Mouse (Mus musculus): ENCODE measurements at regions not wholly inside any gene's neighbourhood (a gene's known extent, or its start where the extent isn't known, plus 50 kb on each side); places are given as distances from the start of the nearest gene placed in this dataset.

GRCm38 (mm10) chr3:48515009-48515408 is 1242.1 kb downstream of the Pcdh18 start:
- DNase-seq (ENCODE audit: low read depth, low spot score) (no peak), ATAC-seq (no peak)
- ChIA-PET CTCF (no interaction called here), POLR2A (no interaction called here)
- no peak for TF ChIP-seq CTCF (IDR thresholded peaks at IDR 0.05)
- in situ Hi-C loops (cut with MboI; ENCODE audit: low pct_unique_long_range_greater_than_20kb), result no loop called here
- H3K27me3 ChIP-seq, result no peaks in the 10 kb centered on the region

DNA sequence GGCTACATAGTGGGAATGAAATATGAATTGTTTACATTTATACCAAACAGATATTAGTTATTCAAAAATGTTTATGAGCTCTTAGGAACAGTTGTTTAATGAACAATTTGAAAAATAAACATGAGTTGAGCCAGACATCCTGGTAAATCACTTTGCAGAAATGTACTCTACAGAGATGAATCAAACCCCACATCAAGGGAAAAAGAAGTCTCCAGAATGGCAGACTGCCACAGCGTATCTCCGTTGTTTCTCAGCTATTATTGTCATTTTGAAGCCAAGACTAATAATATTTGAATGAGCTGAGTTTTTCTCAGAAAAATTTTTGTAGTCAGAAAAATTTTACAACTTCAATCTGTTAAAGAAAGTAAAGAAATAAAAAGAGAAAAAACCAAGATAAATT is 1253.1 kb downstream of the Pcdh18 start:
- CTCF ChIA-PET, result interaction anchor here (1.1 kb wide), 1 partner anchor 10 kb away, joined by 3 read pairs; no protein-coding TSS in a partner anchor
- no peaks in the 10 kb centered on the region for H3K27me3 ChIP-seq
- TF ChIP-seq CTCF (IDR thresholded peaks at IDR 0.05), result no peak
- in situ Hi-C loops (cut with MboI; ENCODE audit: low pct_unique_long_range_greater_than_20kb), result no loop called here
- DNase-seq (ENCODE audit: low read depth, low spot score) (no peak), ATAC-seq (no peak)
- POLR2A ChIA-PET, result no interaction called here

GRCm38 (mm10) chr3:48464679-48465078 is 1292.4 kb downstream of the Pcdh18 start:
- POLR2A ChIA-PET, result no interaction called here
- H3K27me3 ChIP-seq, result no peaks in the 10 kb centered on the region
- DNase-seq (ENCODE audit: low read depth, low spot score) (no peak), ATAC-seq (no peak)
- no peak for TF ChIP-seq CTCF (IDR thresholded peaks at IDR 0.05)
- CTCF ChIA-PET, result no interaction called here
- in situ Hi-C loops (cut with MboI; ENCODE audit: low pct_unique_long_range_greater_than_20kb), result no loop called here

- in situ Hi-C loops (cut with MboI; ENCODE audit: low pct_unique_long_range_greater_than_20kb), result no loop called here
- H3K27me3 ChIP-seq, result no peaks in the 10 kb centered on the region
- CTCF ChIA-PET, result interaction anchor here (1.3 kb wide), 1 partner anchor 33 kb away, joined by 4 read pairs; no protein-coding TSS in a partner anchor
- no peak for TF ChIP-seq CTCF (IDR thresholded peaks at IDR 0.05)
- POLR2A ChIA-PET, result no interaction called here
- ATAC-seq, result no peak
- DNase-seq (ENCODE audit: low read depth, low spot score), result no peak
Measured at GRCm38 (mm10) chr3:48441938-48442337, 1315.2 kb downstream of the Pcdh18 start.

DNA sequence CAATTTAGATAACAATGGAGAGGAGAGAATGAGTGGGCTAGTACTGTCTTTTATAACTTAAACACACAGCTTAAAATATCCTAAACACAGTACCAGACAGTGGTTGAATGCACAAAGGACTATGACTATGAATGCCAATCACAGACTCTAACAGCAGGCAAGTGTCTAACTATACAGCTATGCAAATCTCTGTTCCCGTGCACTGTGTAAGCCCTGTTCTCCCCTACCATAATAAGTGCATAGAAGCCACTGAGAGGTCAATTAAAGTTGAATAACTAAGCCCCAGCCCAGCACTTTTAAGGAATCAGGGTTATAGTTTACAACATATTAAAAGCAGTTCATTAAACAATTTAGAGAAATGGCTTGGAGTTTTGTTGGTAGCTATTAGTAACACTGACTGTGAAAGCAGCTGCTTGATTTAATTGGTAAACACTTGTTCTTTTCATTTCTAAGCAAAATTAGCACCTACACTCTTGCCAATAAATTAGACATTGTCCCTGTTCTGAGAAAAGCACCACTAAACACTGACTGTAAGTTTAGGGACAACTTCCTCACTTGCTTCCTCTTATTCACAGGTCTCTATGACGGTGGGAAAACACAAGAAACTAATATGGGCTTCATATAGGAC is 1327.6 kb downstream of the Pcdh18 start:
- no peak for TF ChIP-seq CTCF (IDR thresholded peaks at IDR 0.05)
- ATAC-seq, result no peak
- DNase-seq (ENCODE audit: low read depth, low spot score), result no peak
- in situ Hi-C loops (cut with MboI; ENCODE audit: low pct_unique_long_range_greater_than_20kb), result no loop called here
- ChIA-PET CTCF (no interaction called here), POLR2A (no interaction called here)
- H3K27me3 ChIP-seq, result no peaks in the 10 kb centered on the region

GRCm38 (mm10) chr3:48389862-48390261 is 1367.3 kb downstream of the Pcdh18 start:
- POLR2A ChIA-PET, result no interaction called here
- H3K27me3 ChIP-seq, result no peaks in the 10 kb centered on the region
- TF ChIP-seq CTCF (IDR thresholded peaks at IDR 0.05), result no peak
- in situ Hi-C loops (cut with MboI; ENCODE audit: low pct_unique_long_range_greater_than_20kb), result no loop called here
- ATAC-seq (no peak), DNase-seq (ENCODE audit: low read depth, low spot score) (no peak)
- CTCF ChIA-PET, result no interaction called here
